Mouse (Mus musculus): ENCODE measurements around the gene Gm49425. TPM values are rescaled to one million over a fixed set of nuclear protein-coding genes. Genes with fewer than 3 reads are reported as not detected.

Gm49425 gene
- total and polyA plus RNA-seq, 3 experiments: not detected

- 72% methylated on average over 1 of the region's 1 CpGs for WGBS
- Histone ChIP-seq H3K4me3 (no peak overlapping the region), H3K4me1 (ENCODE audit: control insufficient read depth, insufficient read depth, low read length) (no peaks in the 10 kb centered on the region), H3K27ac (no peak overlapping the region), H3K9ac (ENCODE audit: low read depth, low read length) (no peak overlapping the region), H3K79me2 (replicated peaks; ENCODE audit: control insufficient read depth, insufficient read depth, low read length) (no peaks in the 10 kb centered on the region), H3K36me3 (ENCODE audit: control insufficient read depth, insufficient read depth, low read length) (no peaks in the 10 kb centered on the region), H3K27me3 (ENCODE audit: control insufficient read depth, insufficient read depth, low read length) (no peaks in the 10 kb centered on the region)
- no peak for TF ChIP-seq EP300 (IDR thresholded peaks at IDR 0.05; ENCODE audit: insufficient read depth, low read depth, low read length)
- intact Hi-C loops (cut with DNase I): no loop called here
- DNase-seq: no peak
Measured at GRCm38 (mm10) chr15:101494203-101494602, 22.9 kb downstream of the Gm49425 start.

GRCm38 (mm10) chr15:101493713-101494112 is 23.3 kb downstream of the Gm49425 start:
- DNase-seq: no peak
- intact Hi-C loops (cut with DNase I): no loop called here
- H3K9ac ChIP-seq (ENCODE audit: low read depth, low read length): no peak overlapping the region

GRCm38 (mm10) chr15:101492718-101493117 is 24.3 kb downstream of the Gm49425 start:
- H3K27me3 ChIP-seq (ENCODE audit: control insufficient read depth, insufficient read depth, low read length): no peaks in the 10 kb centered on the region
- intact Hi-C loops (cut with DNase I): no loop called here
- no peak for TF ChIP-seq POLR2A (IDR thresholded peaks at IDR 0.05; ENCODE audit: insufficient read depth, low read depth, low read length)
- no peak for TF ChIP-seq CTCF (IDR thresholded peaks at IDR 0.05)
- no peak for TF ChIP-seq EP300 (IDR thresholded peaks at IDR 0.05; ENCODE audit: insufficient read depth, low read depth, low read length)
- H3K4me3 ChIP-seq: no peak overlapping the region
- H3K9ac ChIP-seq (ENCODE audit: low read depth, low read length): no peak overlapping the region
- no peak for DNase-seq
- no peaks in the 10 kb centered on the region for H3K79me2 ChIP-seq (replicated peaks; ENCODE audit: control insufficient read depth, insufficient read depth, low read length)
- 20% methylated on average over 8 of the region's 8 CpGs for WGBS
- no peaks in the 10 kb centered on the region for H3K36me3 ChIP-seq (ENCODE audit: control insufficient read depth, insufficient read depth, low read length)
- no peak overlapping the region for H3K27ac ChIP-seq
- H3K4me1 ChIP-seq (ENCODE audit: control insufficient read depth, insufficient read depth, low read length): no peaks in the 10 kb centered on the region

More at GRCm38 (mm10) chr15:101493713-101494112, 23.3 kb downstream of the Gm49425 start:
- no peaks in the 10 kb centered on the region for H3K27me3 ChIP-seq (ENCODE audit: control insufficient read depth, insufficient read depth, low read length)
- H3K4me3 ChIP-seq: no peak overlapping the region
- 94% methylated on average over 6 of the region's 6 CpGs for WGBS
- TF ChIP-seq POLR2A (IDR thresholded peaks at IDR 0.05; ENCODE audit: insufficient read depth, low read depth, low read length): no peak
- TF ChIP-seq CTCF (IDR thresholded peaks at IDR 0.05): no peak
- TF ChIP-seq EP300 (IDR thresholded peaks at IDR 0.05; ENCODE audit: insufficient read depth, low read depth, low read length): no peak
- no peaks in the 10 kb centered on the region for H3K36me3 ChIP-seq (ENCODE audit: control insufficient read depth, insufficient read depth, low read length)
- no peak overlapping the region for H3K27ac ChIP-seq
- H3K79me2 ChIP-seq (replicated peaks; ENCODE audit: control insufficient read depth, insufficient read depth, low read length): no peaks in the 10 kb centered on the region
- no peaks in the 10 kb centered on the region for H3K4me1 ChIP-seq (ENCODE audit: control insufficient read depth, insufficient read depth, low read length)

GRCm38 (mm10) chr15:101491431-101491830 is 25.6 kb downstream of the Gm49425 start, which contains the start of gene Krt83:
TSS of gene Krt83 (minus strand) at chr15:101491512.
- WGBS: 88% methylated on average over 6 of the region's 6 CpGs

GRCm38 (mm10) chr15:101485911-101486635 is 31.0 kb downstream of the Gm49425 start:
- 77% methylated on average over 11 of the region's 11 CpGs for WGBS
- DNase-seq: no peak

More at GRCm38 (mm10) chr15:101491431-101491830, 25.6 kb downstream of the Gm49425 start, which contains the start of gene Krt83:
- Histone ChIP-seq H3K79me2 (replicated peaks; ENCODE audit: control insufficient read depth, insufficient read depth, low read length) (no peaks in the 10 kb centered on the region), H3K36me3 (ENCODE audit: control insufficient read depth, insufficient read depth, low read length) (no peaks in the 10 kb centered on the region), H3K9ac (ENCODE audit: low read depth, low read length) (no peak within 1 kb of the TSS), H3K4me3 (no peak within 1 kb of the TSS), H3K4me1 (ENCODE audit: control insufficient read depth, insufficient read depth, low read length) (no peaks in the 10 kb centered on the region), H3K27me3 (ENCODE audit: control insufficient read depth, insufficient read depth, low read length) (no peaks in the 10 kb centered on the region), H3K27ac (no peak within 1 kb of the TSS)
- no peak for DNase-seq
- intact Hi-C loops (cut with DNase I): no loop called here
- TF ChIP-seq POLR2A (IDR thresholded peaks at IDR 0.05; ENCODE audit: insufficient read depth, low read depth, low read length): no peak
- TF ChIP-seq CTCF (IDR thresholded peaks at IDR 0.05): no peak
- TF ChIP-seq EP300 (IDR thresholded peaks at IDR 0.05; ENCODE audit: insufficient read depth, low read depth, low read length): no peak

GRCm38 (mm10) chr15:101484939-101485338 is 32.1 kb downstream of the Gm49425 start:
- no peak overlapping the region for H3K27ac ChIP-seq
- intact Hi-C loops (cut with DNase I): no loop called here
- TF ChIP-seq CTCF (IDR thresholded peaks at IDR 0.05): no peak
- TF ChIP-seq POLR2A (IDR thresholded peaks at IDR 0.05; ENCODE audit: insufficient read depth, low read depth, low read length): no peak
- no peak for TF ChIP-seq EP300 (IDR thresholded peaks at IDR 0.05; ENCODE audit: insufficient read depth, low read depth, low read length)
- no peaks in the 10 kb centered on the region for H3K36me3 ChIP-seq (ENCODE audit: control insufficient read depth, insufficient read depth, low read length)
- 78% methylated on average over 1 of the region's 1 CpGs for WGBS
- H3K79me2 ChIP-seq (replicated peaks; ENCODE audit: control insufficient read depth, insufficient read depth, low read length): no peaks in the 10 kb centered on the region
- H3K27me3 ChIP-seq (ENCODE audit: control insufficient read depth, insufficient read depth, low read length): no peaks in the 10 kb centered on the region
- H3K9ac ChIP-seq (ENCODE audit: low read depth, low read length): no peak overlapping the region
- no peak overlapping the region for H3K4me3 ChIP-seq
- H3K4me1 ChIP-seq (ENCODE audit: control insufficient read depth, insufficient read depth, low read length): no peaks in the 10 kb centered on the region
- DNase-seq: no peak

More at GRCm38 (mm10) chr15:101485911-101486635, 31.0 kb downstream of the Gm49425 start:
- Histone ChIP-seq H3K36me3 (ENCODE audit: control insufficient read depth, insufficient read depth, low read length) (no peaks in the 10 kb centered on the region), H3K27me3 (ENCODE audit: control insufficient read depth, insufficient read depth, low read length) (no peaks in the 10 kb centered on the region), H3K4me1 (ENCODE audit: control insufficient read depth, insufficient read depth, low read length) (no peaks in the 10 kb centered on the region), H3K4me3 (no peak overlapping the region), H3K9ac (ENCODE audit: low read depth, low read length) (no peak overlapping the region), H3K79me2 (replicated peaks; ENCODE audit: control insufficient read depth, insufficient read depth, low read length) (no peaks in the 10 kb centered on the region), H3K27ac (no peak overlapping the region)
- TF ChIP-seq POLR2A (IDR thresholded peaks at IDR 0.05; ENCODE audit: insufficient read depth, low read depth, low read length) (no peak), EP300 (IDR thresholded peaks at IDR 0.05; ENCODE audit: insufficient read depth, low read depth, low read length) (no peak), CTCF (IDR thresholded peaks at IDR 0.05) (no peak)
- intact Hi-C loops (cut with DNase I): no loop called here

Data from heart, adult 2 months (tissue).